Mouse (Mus musculus): ENCODE measurements around the gene Igflr1. TPM values are rescaled to one million over a fixed set of nuclear protein-coding genes. Genes with fewer than 3 reads are reported as not detected.

The Igflr1 gene
- under 1 TPM; 0.46 to 0.75 TPM for total RNA-seq (2021)
- long read RNA-seq, experiment 1: 0 reads
- long read RNA-seq, experiment 2: 0 reads

DNA sequence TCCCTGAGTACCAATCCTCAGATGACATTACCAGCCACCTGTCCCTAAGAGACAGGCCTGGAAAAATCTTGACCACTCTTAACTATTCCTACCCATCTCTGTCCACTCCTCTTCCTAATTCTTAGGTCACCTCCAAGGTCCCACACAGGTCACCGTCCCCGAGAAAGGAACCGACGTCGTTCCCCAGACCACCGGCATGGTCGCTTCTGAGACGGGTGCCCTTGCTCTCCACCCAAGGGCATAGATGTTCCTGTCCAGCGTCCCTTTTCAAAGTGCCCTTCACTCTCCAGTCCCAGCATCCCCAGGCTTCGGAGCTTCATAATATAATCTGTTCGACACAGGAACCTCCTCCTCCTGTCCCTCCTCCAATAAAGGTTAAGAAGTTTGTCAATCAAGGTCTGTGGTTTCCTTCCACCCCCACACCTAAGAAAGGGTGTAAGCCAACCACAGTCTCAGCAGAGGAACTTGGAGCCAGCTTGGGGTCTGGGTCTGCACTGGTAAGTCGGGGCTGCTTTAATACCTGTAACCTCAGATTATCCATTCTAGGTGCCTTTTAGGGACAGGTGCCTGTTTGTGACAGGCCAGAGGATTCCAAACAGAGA, at the start of gene Igflr1:
Igflr1 (plus strand) TSS at position 458 of the 602 bp plus-strand sequence.
- DNase-seq: no peak

DNA sequence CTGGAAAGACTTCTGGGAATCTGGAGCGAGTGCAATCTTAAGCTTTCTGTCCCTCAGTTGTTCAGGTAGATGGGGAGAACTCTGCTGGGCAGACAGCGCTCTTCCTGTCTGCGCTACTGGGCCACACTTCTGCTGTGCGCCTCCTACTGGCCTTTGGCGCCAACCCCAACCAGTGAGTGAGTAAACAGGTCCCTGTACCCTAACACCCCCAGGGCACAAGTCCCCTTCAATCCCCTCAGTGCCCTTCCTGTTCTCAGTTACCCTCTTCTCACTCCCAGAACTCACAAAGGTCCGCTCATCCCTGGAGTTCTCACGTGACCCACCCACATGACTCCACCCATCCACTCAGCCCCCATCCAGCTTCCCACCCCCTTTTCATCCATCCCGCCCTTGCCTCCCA, 46.9 kb upstream of the Igflr1 start:
- no peak for DNase-seq

DNA sequence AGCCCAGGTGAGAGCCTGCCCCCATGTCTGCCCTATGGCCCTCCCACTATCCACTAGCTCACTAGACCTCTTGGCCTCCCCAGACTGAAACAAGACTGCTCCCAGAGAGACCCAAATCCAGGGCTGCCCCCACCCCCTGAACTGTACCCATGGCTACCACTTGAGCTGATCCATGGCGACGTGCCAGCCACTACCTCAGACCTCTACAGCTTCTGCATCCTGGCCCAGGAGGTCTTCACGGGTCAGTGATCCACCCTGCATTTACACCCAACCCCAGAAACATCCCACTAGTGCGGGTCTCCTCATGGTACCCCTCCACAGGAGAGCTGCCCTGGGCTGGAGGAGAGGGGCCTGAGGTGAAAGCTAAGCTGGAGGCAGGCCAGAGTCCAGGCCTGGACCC, 44.8 kb upstream of the Igflr1 start:
- no peak for DNase-seq

DNA sequence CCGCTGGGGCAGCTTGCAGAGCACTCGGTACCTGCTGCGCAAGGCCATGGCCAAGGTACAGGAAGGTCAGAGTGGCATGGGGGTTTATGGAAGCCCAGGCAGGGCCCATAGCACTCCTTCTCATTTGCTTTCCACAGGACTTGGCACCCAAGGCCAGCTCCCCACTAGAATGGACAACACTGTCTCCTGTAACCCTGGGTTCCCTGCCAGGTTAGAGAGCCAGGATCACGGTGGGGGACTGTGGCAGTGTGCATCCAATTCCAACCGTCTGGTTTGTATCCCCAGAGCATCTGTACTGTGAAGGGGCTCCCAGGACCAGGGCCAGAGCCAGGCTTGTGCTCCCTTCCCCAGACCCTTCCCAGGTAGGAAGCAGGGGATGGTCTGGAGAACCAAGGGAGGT, 44.4 kb upstream of the Igflr1 start:
- no peak for DNase-seq

DNA sequence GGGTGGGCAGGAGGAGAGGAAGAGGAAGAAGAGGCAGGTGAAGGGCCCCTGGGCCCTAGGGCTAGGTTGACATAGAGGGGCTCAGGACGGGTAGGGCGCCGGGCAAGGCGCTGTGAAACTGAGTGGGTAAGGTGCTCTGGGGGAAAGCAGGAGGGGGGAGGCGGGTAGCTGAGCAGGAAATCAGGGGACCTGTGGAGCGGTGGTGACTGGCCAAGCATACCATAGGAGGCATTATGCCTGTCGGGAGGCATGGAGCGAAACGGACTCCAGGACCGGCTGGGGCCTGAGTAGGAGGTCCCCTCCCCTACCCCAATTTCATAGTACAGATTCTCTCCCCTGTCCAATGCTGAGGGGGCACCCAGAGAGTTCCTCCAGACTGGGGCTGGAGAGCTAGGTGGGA, 42.4 kb upstream of the Igflr1 start:
- DNase-seq: no peak

DNA sequence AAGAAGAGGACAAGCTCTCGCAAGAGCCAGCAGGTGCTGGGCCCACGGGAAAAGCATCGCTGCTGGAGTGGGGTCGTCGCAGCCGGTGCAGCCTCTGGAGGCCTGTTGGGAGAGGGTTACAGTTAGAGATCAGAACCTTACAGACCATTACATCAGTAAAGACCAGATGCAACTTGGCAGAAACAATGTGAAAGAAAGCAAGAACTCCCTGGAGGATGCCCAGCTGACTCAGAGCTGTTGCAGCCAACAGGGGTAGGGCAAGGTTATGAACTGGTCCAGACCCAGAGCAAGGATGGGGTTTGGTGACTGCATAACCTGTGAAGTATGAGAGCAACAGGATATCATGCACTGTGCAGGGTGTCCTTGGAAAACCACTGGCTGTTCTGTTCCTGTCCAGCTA, 40.7 kb upstream of the Igflr1 start:
- no peak for DNase-seq

DNA sequence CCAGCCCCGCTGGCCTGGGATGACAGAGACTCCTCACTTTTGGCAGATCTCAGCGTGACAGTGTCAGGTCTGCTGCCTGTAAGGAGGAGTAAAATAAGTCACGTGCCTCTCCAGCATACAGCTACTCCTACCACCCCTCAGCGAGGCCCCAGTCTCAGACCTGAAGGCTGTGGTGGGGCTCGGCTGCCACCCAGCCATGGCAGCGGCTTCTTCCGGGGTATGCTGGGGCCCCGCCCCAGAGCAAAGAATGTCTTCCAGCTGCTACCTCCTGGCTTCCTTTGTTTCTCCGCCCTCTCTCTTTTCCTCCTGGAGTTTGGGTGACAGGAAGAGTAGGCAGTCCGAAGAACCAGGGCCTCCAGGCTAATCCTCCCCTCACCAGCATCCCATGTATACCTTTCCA, 39.3 kb upstream of the Igflr1 start:
- no peak for DNase-seq

DNA sequence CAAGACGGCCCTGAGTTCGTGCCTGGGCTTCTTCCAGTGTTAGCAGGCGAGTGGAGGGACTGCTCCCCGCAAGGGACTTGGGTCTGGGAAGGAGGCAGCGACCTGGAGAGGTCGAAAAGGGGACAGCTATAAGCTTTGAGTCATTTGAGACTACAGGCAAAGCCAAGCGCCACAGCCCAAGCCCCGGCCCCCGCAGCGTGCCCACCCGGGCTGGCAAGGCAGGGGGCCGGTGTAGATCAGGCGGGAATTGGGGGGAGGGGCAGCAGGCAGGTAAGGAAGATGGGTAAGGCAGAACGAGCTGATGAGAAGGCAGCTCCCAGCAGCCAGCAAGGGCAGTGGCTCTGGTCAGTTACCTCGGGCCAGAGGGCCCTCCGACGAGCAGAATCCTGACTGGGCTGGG, 38.8 kb upstream of the Igflr1 start:
- no peak for DNase-seq

DNA sequence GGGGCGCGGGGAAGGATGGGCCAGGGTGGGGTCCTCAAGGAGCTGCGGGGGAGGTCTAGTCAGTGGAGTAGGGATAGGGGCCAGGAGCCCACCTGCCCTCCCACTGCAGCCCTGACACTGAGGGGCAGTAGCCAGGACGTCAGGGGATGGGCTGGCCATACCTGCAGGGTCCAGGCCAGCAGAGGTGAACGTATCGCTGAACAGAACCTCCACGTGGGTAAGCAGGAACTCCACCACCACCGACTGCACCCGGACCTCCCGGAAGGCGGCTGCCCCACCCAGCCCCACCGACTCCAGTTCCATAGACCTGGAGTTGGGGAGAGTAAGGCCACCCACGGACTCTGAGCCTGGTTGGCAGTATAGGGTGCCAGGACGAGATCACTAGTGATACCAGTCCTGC, 38.2 kb upstream of the Igflr1 start:
- DNase-seq: no peak

DNA sequence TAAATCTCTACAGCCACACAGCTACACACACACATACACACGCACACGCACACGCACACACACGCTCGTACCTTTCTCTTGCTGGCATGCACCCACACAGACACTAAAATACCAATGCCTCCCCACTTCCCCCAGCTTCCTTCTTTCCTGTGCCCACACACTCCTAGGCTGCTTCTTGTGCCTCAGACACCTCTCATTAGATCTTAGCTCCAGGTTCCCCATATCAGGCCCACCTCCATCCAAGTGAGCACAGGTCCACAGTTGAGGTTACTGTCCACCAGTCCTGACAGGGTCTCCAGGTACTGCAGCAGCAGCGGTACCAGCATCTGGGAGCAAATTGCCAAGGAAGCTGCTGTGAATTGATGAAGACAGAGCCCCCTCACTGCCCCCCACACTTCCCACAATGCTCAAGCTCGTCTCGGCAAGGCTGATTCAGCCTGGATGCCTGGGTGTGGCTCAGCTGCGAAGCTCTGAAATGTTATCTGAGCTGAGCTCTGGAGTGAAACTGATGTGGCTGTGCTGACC, 33.9 kb upstream of the Igflr1 start:
- DNase-seq: no peak

DNA sequence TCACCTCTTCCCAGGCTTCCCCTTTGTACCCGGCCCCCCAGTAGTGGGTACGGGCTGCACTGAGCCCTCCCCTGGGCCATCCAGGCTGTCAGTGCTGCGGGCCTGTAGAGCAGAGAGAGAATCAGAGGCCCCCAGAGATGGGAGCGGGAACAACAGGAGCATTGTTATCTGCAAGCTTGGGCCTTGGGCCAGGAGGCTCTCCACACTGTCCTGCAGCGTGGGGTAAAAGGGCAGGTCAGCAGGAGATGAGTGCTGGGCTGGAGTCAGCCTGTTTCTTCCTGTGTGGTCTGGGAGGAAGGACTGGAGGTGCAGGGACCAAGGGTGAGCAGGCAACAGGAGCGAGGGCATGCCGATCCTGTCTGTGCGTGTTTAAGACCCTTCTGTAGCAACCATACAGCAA, 32.3 kb upstream of the Igflr1 start:
- no peak for DNase-seq

DNA sequence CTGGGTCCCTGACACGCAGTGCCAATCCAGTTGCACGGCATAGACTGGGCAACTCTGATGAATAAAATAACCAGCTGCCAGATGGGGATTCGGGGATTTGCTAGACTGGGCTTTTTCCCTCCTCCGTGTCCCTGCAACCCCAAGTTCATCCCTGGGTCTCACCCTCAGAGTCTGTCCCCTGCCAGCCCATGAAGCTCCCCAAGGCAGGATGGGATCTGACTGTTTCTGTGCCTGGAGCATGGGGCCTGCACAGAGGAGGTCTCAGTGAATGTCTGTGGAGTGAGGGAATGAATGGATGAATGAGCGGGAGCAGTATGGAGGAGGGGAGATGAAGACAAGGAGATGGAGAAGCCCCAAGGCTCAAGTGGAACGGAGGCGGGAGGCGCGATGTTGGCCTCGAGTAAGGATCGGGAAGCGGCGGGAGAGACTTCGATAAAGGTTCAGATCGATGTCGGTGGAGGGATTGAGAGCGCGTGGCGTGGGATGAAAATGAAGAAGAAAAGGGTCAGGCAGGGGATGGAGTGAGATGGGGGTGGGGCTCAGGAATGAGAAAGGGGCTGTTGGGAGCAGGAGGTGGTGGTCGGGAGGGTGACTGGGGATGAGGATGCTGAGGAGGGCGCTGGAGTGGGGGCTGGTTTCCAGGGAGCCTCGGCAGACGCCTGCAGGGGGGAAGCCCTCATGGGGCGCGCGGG, 31.1 kb upstream of the Igflr1 start:
- no peak for DNase-seq

DNA sequence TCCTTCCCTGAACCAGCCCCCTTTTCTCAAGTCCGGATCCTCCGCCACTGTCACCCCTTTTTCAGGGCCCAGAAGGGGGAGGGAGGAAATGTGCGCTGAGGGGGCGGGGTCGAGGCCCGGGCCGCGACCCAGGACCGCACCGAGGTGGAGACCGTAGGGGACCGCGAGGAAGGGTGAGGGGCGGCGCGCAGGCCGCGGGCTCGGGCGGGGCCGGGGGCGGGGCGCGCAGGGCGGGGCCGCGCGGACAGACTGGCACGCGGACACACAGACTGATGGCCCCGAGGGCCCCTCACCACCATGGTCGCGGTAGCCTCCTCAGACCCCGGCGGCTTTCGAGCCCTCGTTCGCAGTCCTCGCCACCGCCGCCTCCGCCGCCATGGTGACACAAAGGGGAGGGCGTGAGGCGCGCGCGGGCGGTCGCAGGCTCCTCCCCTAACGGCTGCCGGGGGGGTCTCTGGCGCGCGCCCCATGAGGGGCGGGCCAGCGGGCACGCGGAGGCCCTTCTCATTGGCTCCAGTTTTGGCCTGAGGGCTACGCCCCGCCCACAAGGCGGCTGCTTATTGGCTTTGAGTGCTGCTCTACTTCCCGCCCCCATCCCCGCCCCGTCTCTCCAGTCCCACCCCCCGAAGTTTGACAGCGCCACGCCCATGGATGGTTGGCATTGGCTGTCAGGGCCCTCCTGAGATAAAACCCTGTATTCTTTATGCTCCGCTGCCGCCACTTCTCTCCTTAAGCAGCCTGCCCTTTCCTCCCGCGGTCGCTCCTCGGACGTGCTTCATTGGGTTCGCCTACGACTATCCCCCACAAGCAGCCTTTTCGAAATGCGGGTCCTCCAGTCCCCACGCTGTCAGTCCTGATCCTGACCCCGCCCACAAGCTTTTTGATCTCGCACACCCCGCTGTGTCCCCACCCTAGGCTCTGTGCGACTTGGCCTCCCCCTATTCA, 30.3 kb upstream of the Igflr1 start, which contains the start of gene Arhgap33:
Arhgap33 (minus strand) TSS at position 428 of the 945 bp plus-strand sequence.
- peak; percentile 96 for DNase-seq

DNA sequence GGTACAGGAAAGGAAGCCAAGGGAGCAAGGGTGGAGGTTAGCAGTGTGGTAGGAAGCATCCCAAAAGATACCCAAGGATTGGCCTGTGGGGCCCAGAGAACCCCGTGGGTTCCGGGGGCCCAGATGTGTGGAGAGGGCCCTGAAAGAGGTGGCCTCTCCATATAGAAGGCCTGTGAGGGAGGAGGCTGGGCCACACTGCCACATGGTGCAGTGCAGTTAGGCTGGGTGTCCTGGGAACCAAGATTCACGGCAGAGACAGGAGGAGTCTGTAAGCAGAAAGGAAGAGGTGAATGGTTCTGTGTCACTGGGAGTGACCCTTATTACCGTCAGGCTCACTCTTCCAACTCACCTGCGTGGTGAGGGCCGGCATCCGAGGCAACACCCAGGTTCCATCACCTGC, 24.7 kb upstream of the Igflr1 start:
- no peak for DNase-seq

DNA sequence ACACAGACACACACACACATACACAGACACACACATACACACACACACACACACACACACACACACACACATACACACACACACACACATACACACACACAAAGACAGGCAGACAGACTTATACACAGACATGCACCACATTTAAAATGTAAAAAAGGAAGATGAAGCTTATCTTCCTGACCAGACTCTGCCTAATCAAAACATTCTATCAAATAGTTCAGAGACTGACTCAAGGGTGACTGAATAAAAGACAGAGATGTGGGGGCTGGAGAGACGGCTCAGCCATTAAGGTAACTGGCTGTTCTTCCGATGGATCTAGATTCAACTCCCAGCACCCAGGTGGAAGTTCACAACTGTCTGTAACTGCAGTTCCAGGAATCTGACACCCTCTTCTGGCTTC, 20.9 kb upstream of the Igflr1 start:
- DNase-seq: no peak

DNA sequence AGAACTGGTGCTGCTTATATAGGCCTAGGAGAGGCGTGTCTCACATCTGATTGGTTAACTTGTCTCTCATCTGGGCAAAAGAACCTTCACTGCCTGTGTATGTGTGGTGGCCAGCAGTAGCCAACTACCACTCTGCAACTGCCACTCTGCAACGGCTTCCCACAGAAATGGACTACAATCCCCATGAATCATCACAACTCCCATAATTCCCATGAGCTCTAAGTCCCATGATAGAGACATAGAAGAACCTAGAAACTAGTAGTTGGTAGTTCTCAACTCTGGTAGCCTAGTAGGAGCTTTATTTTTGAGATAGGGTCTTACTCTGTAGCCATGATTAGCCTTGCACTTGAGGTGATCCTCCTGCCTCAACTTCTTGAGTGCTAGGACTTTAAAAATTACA, 15.3 kb upstream of the Igflr1 start:
- DNase-seq: no peak

DNA sequence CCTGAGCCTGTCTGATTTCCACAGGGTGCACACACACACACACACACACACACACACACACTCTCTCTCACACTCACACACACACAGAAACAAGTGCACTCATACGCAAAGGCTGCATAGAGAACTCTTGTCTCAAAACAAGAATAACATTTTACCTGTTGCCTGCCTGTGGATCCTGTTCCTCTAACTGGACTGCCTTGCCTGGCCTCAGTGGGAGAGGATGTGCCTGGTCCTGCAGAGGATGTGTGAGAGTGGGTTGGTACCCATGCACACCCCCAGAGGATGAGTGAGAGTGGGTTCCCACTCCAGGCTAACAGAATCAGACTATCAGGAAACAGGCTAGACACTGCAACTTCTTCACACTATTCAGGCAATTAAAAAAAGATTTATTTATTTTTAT, 14.6 kb upstream of the Igflr1 start:
- no peak for DNase-seq

DNA sequence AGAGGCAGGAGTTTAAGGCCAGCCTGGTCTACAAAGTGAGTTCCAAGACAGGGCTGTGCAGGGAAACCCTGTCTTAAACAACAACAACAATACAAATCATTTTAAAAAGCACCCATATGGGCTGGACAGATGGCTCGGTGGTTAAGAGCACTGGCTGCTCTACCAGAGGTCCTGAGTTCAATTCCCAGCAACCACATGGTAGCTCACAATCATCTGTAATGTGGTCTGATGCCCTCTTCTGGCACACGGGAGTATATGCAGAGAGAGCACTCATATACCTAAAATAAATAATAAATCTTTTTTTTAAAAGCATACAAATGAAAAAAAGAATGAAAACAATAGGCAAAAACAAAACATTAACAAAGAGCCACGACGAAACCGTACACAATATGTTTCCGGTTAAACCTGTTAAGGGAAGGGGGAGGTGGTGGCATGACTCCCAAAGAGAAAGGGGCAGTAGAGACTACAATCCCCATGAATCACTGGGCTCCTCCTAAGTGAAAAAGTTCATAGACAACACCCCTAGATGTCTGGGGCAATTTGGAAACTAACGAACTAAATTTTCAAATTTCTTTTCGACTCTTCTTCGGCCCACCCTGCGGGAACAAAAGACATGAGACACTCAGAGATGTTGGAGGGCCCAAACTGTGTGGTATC, 13.7 kb upstream of the Igflr1 start:
- no peak for DNase-seq

DNA sequence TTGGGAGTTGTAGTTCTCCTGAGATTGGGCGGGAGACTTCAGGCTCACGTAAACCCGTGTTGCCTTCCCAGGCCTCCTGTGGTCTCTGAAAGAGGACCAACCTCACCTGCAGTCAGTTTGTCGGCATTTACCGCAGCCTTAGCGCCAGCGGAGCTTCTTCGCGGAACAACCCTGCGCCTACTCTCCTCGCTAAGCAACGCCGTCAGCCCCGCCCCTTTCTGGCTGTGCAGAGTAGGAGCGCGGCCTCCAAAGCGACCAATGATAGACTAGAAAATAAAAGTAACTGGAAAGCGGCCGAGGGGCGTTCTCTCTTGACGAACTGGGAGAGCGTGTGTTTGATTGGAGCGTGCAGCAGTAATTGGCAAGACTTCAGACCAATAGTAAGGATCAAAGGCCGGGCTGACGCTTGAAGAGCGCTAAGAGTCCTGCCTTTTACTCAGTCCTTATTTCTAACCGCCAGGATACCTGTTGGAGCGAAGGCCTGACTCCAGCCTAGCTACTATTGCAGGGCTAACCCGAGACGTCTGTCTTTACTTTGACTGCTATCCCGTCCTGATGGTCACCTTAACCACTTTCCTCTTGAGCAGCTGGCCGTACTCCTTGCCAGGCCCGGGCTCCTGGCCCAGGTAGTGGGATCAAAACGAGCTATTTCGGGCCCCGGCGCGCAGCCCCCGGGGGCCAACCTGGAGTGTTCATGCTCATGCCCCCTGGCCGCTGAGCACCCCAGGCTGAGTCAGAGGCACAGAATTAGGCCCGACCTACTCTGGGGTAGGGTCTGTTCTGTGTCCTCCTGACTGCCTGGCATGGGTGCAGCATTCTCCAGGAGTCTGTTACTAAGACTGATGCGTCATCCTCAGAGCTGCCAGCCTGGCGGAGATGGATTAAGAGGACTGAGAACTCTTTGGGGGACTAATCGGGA, 12.9 kb upstream of the Igflr1 start, which contains the start of the genes Hspb6 and Proser3:
Hspb6 (plus strand) TSS at position 77 of the 919 bp plus-strand sequence.
Proser3 (minus strand) TSS at position 198 of the 919 bp plus-strand sequence.
- DNase-seq: peak; percentile 96

DNA sequence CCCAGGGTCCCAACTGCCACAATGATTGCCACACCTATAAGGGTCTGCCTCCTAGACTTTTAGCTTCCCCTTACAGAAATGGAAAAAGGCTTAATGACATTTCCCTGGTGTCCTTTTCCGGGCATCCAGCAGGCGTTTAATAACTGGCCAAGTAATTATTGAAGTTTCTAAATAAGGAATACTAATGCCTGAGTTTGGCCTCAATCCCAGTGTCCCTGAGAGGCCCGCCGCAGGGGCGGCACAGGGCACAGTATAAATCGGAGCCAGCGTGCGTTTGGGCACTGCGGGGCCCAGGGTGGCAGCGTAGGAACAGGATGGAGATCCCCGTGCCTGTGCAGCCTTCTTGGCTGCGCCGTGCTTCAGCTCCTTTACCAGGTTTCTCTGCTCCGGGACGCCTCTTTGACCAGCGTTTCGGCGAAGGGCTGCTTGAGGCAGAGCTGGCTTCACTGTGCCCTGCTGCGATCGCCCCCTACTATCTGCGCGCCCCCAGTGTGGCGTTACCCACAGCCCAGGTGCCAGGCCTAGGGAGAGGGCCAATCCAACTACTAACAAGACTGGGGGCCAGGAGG, 12.1 kb upstream of the Igflr1 start:
- DNase-seq: peak; percentile 70
